Mouse (Mus musculus) layer of hippocampus, postnatal 36 days (tissue): ENCODE results near the gene Vps37d. TPM values are rescaled to one million over a fixed set of nuclear protein-coding genes. Genes with fewer than 3 reads are reported as not detected.

Experiments used
- DNase-seq, 2 experiments: peaks; one replicate each; pipeline ENCODE4 v3.0.0; 2022
- total RNA-seq, 2 experiments: library from RNA; stranded (reverse); gene quantifications; 2 replicates each; pipeline ENCODE4 v1.2.3; 2021

The Vps37d gene
- total RNA-seq, 2 experiments from 2014 or later = 27.1 to 30.9 TPM

DNA sequence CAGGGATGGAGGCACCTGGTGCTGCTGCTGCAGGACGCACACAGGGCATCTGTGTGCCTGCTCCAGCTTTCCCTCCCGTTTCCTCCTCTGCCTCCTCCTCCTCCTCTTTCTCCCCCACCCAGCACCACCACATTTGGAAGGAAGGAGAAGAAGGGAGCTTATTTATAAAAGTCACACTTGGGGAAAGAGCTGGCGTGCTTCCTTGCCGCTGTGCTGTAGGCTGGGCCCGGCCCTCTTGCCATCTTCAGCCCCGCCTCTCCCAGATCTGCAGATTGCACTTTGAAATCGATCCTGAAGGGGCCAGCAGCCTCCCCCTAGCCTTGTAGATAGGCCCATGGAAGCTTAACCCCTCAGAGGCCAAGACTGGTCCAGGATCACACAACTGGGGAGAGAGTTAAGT lies 52.2 kb downstream of the Vps37d start:
- DNase-seq = no peak

DNA sequence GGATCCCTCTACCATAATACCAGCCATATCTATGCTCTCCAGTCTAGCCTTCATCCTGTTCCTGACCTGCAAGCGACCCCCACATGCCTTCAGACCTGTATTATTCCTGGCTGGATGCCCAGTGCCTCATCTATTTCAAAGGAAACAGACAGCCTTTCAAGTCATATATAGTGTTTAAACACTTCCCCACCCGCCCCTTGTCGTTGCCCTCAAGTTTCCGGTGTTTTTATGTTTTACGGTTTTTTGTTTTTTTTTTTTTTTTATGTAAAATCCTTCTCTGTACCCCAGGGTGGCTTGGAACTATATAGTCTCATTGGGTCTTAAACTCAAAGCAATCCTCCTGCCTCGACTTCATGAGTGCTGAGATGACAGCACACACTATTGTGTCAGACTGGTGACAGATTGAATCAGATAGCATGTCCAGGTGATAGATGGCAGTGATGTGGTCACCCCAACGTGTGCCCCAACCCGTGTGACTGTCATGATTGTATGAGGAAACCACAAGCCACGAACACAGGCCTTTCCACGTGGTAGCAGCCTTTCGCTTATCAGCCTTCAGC lies 53.3 kb downstream of the Vps37d start:
- no peak for DNase-seq

DNA sequence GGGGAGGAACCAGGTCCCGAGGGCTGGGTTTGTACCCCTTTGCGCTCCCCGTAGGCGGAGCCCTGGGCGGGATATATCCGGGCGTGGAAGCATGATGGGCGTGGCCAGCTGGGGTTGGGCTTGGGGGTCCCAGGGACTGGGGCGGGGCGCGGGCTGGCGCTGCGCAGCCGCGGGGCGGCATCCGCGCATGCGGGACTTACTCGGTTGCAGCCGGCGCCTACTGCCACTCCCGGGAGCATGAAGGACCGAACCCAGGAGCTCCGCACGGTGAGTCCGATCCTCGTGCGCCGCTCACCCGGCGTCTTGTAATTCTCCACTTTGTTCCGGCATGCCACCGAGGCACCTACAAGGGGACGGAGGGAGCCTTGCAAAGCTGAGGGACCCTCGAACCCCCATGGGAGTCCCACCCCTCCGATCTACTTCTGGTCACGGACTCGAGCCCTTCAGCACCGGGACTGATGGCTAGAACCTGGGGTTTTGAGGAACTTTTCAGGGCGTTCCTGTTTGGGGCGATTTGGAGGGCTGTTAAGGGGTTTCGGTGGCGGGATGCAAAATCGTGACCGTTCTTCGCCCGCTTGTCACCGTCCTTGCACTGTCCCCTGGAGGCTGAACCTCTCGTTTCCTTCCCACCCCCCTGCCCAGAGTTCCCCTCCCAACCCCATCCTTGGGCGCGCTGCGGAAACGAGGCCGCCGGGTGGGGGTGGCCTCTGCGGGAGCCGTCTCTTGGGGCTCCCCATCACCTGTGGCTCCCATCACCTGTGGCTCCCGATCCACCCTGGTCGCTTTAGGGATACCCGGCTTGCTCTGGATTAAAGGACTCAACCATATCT lies 54.5 kb downstream of the Vps37d start, which contains the start of gene Stx1a:
Gene Stx1a (plus strand): TSS at position 139 of the 830 bp plus-strand sequence.
- peak; percentile 88 to 89 for DNase-seq

Other genes with a start within 250 kb of the Vps37d start
- gene Tmem270, start 171.5 kb downstream of the Vps37d start, total RNA-seq = not detected
- not detected for gene Cldn13, start 162.7 kb downstream of the Vps37d start, total RNA-seq
- 1 to 10 TPM; 7.1 to 8.4 TPM for gene Mettl27, start 145.9 kb downstream of the Vps37d start, total RNA-seq
- not detected for gene Cldn4, start 131.3 kb downstream of the Vps37d start, total RNA-seq
- gene Cldn3, start 92.1 kb downstream of the Vps37d start, total RNA-seq = under 1 TPM; 0.61 to 0.92 TPM
- 10 to 100 TPM; 27.7 to 33.1 TPM for gene Abhd11, start 69.1 kb downstream of the Vps37d start, total RNA-seq
- 10 to 100 TPM; 96.3 to 96.4 TPM for gene Stx1a, start 54.8 kb downstream of the Vps37d start, total RNA-seq
- gene Dnajc30, start 14.1 kb downstream of the Vps37d start, total RNA-seq = 10 to 100 TPM; 38.3 to 38.4 TPM
- gene Bud23, start 13.3 kb downstream of the Vps37d start, total RNA-seq = 10 to 100 TPM; 49.4 to 60.1 TPM
- gene Mlxipl, start 11.6 kb upstream of the Vps37d start, total RNA-seq = 1 to 10 TPM; 3.6 to 5.2 TPM
- gene Tbl2, start 71.4 kb upstream of the Vps37d start, total RNA-seq = 10 to 100 TPM; 32.3 to 33.0 TPM
- 10 to 100 TPM; 51.2 to 51.5 TPM for gene Bcl7b, start 90.0 kb upstream of the Vps37d start, total RNA-seq
- gene Baz1b, start 109.0 kb upstream of the Vps37d start, total RNA-seq = 10 to 100 TPM; 78.5 to 86.3 TPM
- 1 to 10 TPM; 4.1 to 5.7 TPM for gene Fzd9, start 173.0 kb upstream of the Vps37d start, total RNA-seq